Mouse (Mus musculus) cerebellum, postnatal 14 days (tissue): ENCODE results near the gene Gpn3.

Experiments used
- DNase-seq, 2 experiments: peaks; one replicate each; pipeline ENCODE4 v3.0.0; 2021; ENCODE audit warnings: mixed read lengths in 2 of 2

Gpn3 gene

GRCm38 (mm10) chr5:122423083-122423482, 51.4 kb downstream of the Gpn3 start:
- no peak for DNase-seq

GRCm38 (mm10) chr5:122425550-122425949, 53.9 kb downstream of the Gpn3 start:
- no peak for DNase-seq

GRCm38 (mm10) chr5:122430036-122430775, 58.5 kb downstream of the Gpn3 start:
- DNase-seq: no peak

GRCm38 (mm10) chr5:122431221-122431620, 59.5 kb downstream of the Gpn3 start:
- no peak for DNase-seq
